Mouse (Mus musculus) heart, embryonic 15.5 days (tissue): Measurements from ENCODE around the gene Enc1. TPM values are rescaled to one million over a fixed set of nuclear protein-coding genes. Genes with fewer than 3 reads are reported as not detected.
"Not testable (repeated sequence)": the region's sequence is repeated elsewhere in the genome, so short reads cannot be mapped to it uniquely, and the experiment has no call there.

ENCODE experiments used
- ATAC-seq: fragments of 200-750 bp; cut with Nextera tagmentation; replicated peaks from 2 replicates; pipeline ENCODE4 v1.8.0; 2017; ENCODE audit warnings: low read depth, moderate TSS enrichment; ENCODE audit not compliant: insufficient number of reproducible peaks, insufficient read depth, low FRiP score
- H3K27ac ChIP-seq: fragments of 300-500 bp; sonication (generic); 2 replicates; pipeline ENCODE4 v1.5.1; 2015; ENCODE audit warnings: mild to moderate bottlenecking, inconsistent platforms
- H3K27me3 ChIP-seq: fragments of 300-500 bp; sonication (generic); 2 replicates; pipeline ENCODE4 v1.6.1; 2015; ENCODE audit warnings: inconsistent platforms
- H3K36me3 ChIP-seq: fragments of 300-500 bp; sonication (generic); 2 replicates; pipeline ENCODE4 v1.6.1; 2015; ENCODE audit warnings: mild to moderate bottlenecking, inconsistent platforms
- H3K4me1 ChIP-seq: fragments of 300-500 bp; sonication (generic); replicated peaks from 2 replicates; pipeline ENCODE4 v1.6.1; 2015; ENCODE audit warnings: inconsistent platforms
- H3K4me2 ChIP-seq: fragments of 300-500 bp; sonication (generic); 2 replicates; pipeline ENCODE4 v1.6.1; 2015; ENCODE audit warnings: inconsistent platforms, mild to moderate bottlenecking, moderate library complexity
- H3K4me3 ChIP-seq: fragments of 300-500 bp; sonication (generic); 2 replicates; pipeline ENCODE4 v1.5.1; 2015; ENCODE audit warnings: mild to moderate bottlenecking, inconsistent platforms
- H3K9ac ChIP-seq: fragments of 300-500 bp; sonication (generic); 2 replicates; pipeline ENCODE4 v1.6.1; 2015; ENCODE audit warnings: mild to moderate bottlenecking, inconsistent platforms
- H3K9me3 ChIP-seq: fragments of 300-500 bp; sonication (generic); replicated peaks from 2 replicates; pipeline ENCODE4 v1.6.1; 2016; ENCODE audit warnings: inconsistent platforms
- WGBS: fragments of 180-500 bp; shearing (Covaris S2); methylation state at CpG from one replicate; pipeline ENCODE4 v1.1.7; 2015; ENCODE audit warnings: mixed read lengths; 5-methylcytosine and 5-hydroxymethylcytosine counted together
- polyA plus RNA-seq: library from polyadenylated mRNA; unstranded; fragments of >200 nt; fragmentation: Nextera tagmentation; extraction: Ambion mirVana; gene quantifications from 2 replicates; pipeline ENCODE4 v1.2.1, GENCODE M21; 2015

The Enc1 gene
- polyA plus RNA-seq, 1 experiment from 2014 or later: 4.0 TPM

DNA sequence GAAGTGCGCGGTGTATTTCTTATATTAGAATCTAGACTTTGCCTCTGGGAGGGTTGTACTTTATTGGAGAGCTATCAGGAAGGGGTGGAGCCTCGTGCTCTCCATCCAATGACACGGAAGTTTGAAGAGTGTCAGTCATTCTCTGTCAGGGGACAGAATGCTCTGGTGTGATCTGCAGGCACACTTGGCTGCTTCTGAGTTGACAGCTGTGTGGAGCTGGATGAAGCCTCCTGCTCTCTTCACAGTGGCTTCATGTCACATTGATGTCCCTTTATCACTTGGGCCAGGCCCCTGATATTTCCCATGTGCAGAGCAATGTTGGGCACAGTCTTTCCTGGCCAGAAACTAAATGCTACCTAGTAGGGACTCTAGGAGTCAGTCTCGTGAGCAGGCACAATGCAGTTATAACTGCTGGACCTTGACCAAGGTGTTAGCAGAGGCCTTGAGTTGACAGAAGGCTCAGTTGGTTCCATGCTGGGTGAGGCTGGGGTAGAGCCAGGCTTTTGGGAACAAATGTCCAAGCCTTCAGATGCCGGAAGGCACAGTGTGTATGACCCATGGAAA, 12.6 kb downstream of the Enc1 start:
- H3K9me3 ChIP-seq: no peaks in the 10 kb centered on the region
- no peak overlapping the region for H3K4me3 ChIP-seq
- 63% methylated on average over 6 of the region's 6 CpGs for WGBS
- H3K36me3 ChIP-seq: peaks cover 7% of the 10 kb centered on the region; the same call in 1 of the 2 replicates
- H3K27me3 ChIP-seq: no peaks in the 10 kb centered on the region
- no peak overlapping the region for H3K4me2 ChIP-seq
- 0 out of 2 replicates have a peak, but pooled peaks have one; percentile 12 for ATAC-seq
- H3K9ac ChIP-seq: no peak overlapping the region
- H3K4me1 ChIP-seq: peaks cover 19% of the 10 kb centered on the region
- peak overlapping the region; percentile 28; the same call in 1 of the 2 replicates for H3K27ac ChIP-seq

DNA sequence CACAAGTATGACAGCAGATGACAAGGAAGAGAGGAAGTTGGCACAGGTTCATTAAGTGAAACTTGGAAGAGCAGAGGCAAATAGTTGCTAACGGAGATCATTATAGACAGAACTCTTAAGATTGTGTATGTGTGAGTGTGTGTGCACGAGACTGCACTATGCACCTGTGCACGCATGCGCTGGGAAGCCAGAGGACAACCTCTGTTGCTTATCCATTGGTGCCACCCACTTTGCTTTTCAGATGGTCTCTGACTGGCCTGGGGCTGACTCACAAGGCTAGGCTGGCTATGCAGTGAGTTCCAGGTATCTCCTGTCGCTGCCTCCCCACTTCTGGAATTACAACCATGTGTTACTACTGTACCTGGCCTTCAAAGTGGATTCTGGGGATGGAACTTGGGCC, 13.1 kb downstream of the Enc1 start:
- peaks cover 14% of the 10 kb centered on the region for H3K4me1 ChIP-seq
- no peak overlapping the region for H3K4me2 ChIP-seq
- peaks cover 7% of the 10 kb centered on the region; the same call in 1 of the 2 replicates for H3K36me3 ChIP-seq
- H3K9me3 ChIP-seq: no peaks in the 10 kb centered on the region
- no peak overlapping the region; the same call in 1 of the 2 replicates for H3K27ac ChIP-seq
- H3K27me3 ChIP-seq: no peaks in the 10 kb centered on the region
- H3K9ac ChIP-seq: no peak overlapping the region
- H3K4me3 ChIP-seq: no peak overlapping the region
- WGBS: 89% methylated on average over 5 of the region's 5 CpGs
- no peak for ATAC-seq

DNA sequence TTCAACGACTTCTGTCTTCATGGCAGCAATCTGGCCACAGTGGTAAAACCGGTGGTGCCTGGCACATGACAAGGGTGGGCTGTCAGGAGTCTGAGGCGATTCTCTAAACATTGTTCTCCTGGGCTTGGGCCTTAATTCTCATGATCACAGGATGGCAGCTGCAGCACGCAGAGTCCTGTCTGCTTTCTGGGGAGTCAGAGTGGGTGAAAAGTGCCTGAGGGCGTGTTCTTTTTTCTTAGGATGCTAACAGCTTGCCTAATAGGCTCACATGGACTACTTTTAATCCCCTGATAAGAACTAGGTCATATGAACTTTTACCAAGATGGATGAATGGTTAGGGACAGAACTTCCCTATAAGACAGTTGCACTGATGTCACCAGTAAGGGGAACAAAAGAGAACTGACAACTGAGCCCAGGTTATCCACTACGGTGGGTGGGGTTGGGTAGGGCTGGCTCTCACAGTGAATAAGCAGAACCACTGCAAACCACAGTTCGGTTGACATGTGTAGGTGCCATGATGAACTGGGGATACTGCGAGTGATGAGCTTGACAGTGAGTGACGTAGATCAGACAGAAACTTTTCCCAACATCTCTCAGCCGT, 13.8 kb downstream of the Enc1 start:
- H3K4me2 ChIP-seq: no peak overlapping the region
- no peak overlapping the region for H3K4me3 ChIP-seq
- no peaks in the 10 kb centered on the region for H3K9me3 ChIP-seq
- WGBS: 81% methylated on average over 10 of the region's 10 CpGs
- H3K27me3 ChIP-seq: no peaks in the 10 kb centered on the region
- H3K9ac ChIP-seq: no peak overlapping the region
- no peak overlapping the region for H3K27ac ChIP-seq
- no peak for ATAC-seq
- H3K4me1 ChIP-seq: peaks cover 7% of the 10 kb centered on the region; the same call in 1 of the 2 replicates
- H3K36me3 ChIP-seq: peaks cover 7% of the 10 kb centered on the region; the same call in 1 of the 2 replicates

DNA sequence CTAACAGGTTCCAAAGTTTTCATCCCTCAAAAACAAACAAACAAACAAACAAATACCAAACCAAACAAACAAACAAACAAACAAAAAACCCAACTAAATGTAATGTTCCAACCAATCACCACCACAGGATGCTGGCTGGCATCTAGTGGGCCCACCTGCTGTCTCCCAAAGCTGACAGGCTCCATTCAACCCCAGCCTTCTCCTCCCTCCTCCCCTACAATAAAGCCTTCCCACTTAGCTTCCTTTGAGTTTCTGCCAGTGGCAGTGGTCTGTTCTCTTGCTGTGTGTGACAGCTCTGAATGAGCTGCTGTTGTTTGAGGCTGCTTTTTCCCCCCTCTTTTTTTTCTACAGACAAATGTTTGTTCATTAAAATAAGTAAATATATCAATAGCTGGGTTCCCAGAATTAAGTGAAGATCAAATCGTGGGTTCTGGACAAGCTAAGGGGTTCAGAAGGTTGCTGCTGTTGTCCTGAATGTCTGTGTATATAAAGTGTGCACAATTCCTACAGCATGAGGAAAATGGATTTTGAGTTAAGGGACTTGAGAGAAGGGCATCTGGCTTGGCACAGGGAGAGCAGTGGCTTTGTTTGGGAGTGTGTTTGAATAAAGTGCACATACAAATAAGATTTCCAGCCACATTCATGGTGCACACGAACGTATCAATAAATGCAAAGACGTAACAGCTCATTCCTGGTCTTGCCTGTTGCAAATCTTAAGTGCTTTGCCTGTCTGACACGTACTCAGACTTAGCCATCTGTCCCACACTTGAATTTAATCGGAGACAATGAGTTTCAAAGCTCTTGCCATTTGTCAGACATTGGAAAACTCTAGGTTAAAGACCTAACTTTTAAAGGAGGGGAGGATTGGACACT, 15.3 kb downstream of the Enc1 start:
- Histone ChIP-seq H3K4me3 (no peak overlapping the region), H3K27ac (no peak overlapping the region), H3K9ac (no peak overlapping the region), H3K4me1 (0 out of 2 replicates have a peak, but pooled peaks cover 5% of the 10 kb centered on the region), H3K4me2 (no peak overlapping the region), H3K36me3 (no peaks in the 10 kb centered on the region), H3K27me3 (no peaks in the 10 kb centered on the region), H3K9me3 (no peaks in the 10 kb centered on the region)
- no peak for ATAC-seq
- WGBS: 53% methylated on average over 6 of the region's 6 CpGs

DNA sequence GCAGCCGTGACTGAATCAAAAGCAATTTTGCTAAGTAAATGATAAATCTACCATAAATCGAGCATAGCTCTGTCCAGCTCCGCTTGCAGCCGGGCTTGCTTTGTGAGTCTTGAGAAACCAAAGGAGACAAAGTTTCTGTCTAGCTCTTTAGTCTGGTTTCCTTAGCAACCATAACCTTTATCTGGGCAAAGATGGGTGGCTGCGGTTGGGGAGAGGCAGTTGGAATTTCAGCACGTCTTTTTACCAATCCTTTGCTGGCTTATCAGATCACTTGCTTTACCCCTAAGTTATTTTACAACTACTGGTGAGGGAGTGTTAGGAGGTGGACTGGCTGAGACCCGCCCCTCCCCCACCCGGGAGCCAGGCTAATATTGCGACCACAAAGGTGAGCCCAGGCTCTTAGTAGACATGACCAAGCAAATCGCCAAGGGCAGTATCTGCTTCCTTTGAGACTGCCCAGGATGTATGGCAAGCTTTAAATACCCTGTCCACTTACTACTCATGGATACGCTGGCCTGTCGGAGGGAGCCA, 16.0 kb downstream of the Enc1 start:
- H3K4me1 ChIP-seq: 0 out of 2 replicates have a peak, but pooled peaks cover 5% of the 10 kb centered on the region
- H3K27ac ChIP-seq: no peak overlapping the region
- 47% methylated on average over 12 of the region's 12 CpGs for WGBS
- no peaks in the 10 kb centered on the region for H3K36me3 ChIP-seq
- H3K4me3 ChIP-seq: no peak overlapping the region
- no peak for ATAC-seq
- H3K9ac ChIP-seq: no peak overlapping the region
- H3K4me2 ChIP-seq: no peak overlapping the region
- H3K9me3 ChIP-seq: no peaks in the 10 kb centered on the region
- H3K27me3 ChIP-seq: no peaks in the 10 kb centered on the region

DNA sequence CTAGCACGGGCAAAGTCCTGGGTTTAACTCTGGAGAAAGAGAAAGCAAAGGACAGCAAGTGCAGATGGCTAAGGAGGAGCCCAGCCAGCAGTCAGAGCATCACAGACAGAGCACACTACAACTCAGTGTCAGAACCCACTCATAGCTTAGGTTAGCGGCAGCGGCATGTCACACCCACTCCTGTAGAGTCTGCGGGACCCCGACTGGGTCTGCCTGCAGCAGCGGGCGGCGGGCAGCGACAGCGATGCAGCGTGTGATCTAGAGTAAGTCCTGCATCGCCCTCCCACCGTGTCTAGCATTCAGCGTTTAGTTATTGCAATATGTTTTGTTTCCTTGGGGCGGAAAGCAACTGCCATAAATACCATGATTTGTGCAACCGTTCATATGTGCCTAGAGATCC, 18.4 kb downstream of the Enc1 start:
- no peaks in the 10 kb centered on the region for H3K27me3 ChIP-seq
- H3K9me3 ChIP-seq: no peaks in the 10 kb centered on the region
- H3K9ac ChIP-seq: no peak overlapping the region
- H3K27ac ChIP-seq: no peak overlapping the region
- no peak overlapping the region for H3K4me3 ChIP-seq
- no peaks in the 10 kb centered on the region for H3K36me3 ChIP-seq
- no peaks in the 10 kb centered on the region for H3K4me1 ChIP-seq
- no peak for ATAC-seq
- 71% methylated on average over 16 of the region's 16 CpGs for WGBS
- peak overlapping the region; percentile 3; the same call in 1 of the 2 replicates for H3K4me2 ChIP-seq

DNA sequence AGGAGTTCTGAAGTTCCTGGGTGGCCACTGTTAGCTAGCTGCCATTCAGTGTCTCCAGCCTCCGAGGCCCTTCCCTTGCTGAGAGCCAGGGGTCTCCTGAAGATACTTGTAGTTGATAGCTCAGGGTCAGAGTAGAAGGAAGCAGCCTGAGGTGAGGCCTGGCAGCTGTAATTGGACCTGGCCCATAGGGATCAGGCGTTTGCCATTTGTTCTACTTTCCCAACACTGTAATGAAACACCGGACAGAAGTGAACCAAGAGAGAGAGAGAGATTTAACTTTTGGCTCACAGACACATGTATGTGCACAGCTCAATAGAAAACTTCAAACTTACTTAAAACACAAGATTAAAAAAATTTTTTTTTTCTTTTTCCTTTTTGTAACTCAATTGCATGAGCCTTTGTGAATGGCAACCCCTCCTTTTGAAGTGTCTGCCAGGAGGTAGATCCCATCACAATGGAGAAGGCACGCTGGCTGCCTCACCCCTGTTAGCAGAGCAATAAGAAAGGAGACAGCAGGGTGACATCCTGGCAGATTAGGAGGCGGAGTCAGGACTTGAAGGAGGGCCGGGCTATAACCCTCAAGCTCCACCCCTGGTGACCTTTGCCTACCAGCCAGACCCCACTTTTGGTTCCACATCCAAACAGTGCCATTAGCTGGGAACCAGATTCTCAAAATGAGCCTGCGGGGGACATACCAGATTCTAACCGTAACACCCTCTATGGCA, 19.7 kb downstream of the Enc1 start:
- WGBS: 63% methylated on average over 8 of the region's 8 CpGs
- ATAC-seq: no peak
- Histone ChIP-seq H3K4me3 (no peak overlapping the region), H3K27ac (no peak overlapping the region), H3K9ac (no peak overlapping the region), H3K9me3 (no peaks in the 10 kb centered on the region), H3K4me2 (no peak overlapping the region), H3K36me3 (no peaks in the 10 kb centered on the region), H3K4me1 (no peaks in the 10 kb centered on the region), H3K27me3 (no peaks in the 10 kb centered on the region)

DNA sequence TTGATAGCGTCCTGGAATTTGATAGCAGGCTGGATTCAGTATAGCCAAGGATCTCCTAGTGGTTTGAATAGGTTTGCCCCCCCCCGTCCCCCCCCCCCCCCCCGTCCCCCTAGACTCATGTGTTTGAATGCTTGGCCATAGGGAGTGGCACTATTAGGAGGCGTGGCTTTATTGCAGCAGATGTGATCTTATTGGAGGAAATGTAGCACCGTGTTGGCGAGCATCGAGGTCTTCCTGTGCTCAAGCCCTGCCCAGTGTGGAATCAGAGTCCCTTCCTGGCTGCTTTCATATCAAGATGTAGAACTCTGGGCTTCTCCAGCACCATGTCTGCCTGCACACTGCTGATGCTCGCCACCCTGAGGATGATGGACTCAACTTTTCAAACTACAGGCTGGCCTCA, 20.6 kb downstream of the Enc1 start:
- no peak; the same call in 1 of the 2 replicates for ATAC-seq
- H3K4me1 ChIP-seq: no peaks in the 10 kb centered on the region
- H3K4me2 ChIP-seq: no peak overlapping the region
- H3K36me3 ChIP-seq: no peaks in the 10 kb centered on the region
- no peak overlapping the region for H3K9ac ChIP-seq
- no peaks in the 10 kb centered on the region for H3K9me3 ChIP-seq
- 47% methylated on average over 8 of the region's 8 CpGs for WGBS
- no peaks in the 10 kb centered on the region for H3K27me3 ChIP-seq
- no peak overlapping the region for H3K4me3 ChIP-seq
- H3K27ac ChIP-seq: no peak overlapping the region

DNA sequence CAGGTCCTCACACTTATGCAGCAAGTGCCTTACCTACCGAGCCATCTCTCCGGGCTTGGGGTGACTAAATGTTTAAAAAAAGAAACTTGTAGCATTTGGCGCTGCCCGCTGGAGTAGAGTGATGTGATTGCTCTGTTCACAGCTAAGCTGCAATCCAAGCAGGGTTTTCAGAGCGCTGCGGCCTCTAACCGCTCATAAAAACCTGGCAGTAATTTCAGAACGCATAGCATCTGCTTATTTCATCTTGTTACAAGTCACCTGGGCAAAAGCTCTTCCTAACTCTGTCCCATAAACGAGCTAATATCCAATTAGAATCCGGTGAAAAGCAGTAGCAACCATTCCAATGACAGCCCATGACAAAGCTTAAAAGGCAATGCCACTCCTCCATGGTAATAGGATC, 21.8 kb downstream of the Enc1 start:
- WGBS: 76% methylated on average over 10 of the region's 10 CpGs
- Histone ChIP-seq H3K4me2 (no peak overlapping the region), H3K27ac (no peak overlapping the region), H3K9ac (no peak overlapping the region), H3K9me3 (no peaks in the 10 kb centered on the region), H3K36me3 (no peaks in the 10 kb centered on the region), H3K27me3 (no peaks in the 10 kb centered on the region), H3K4me3 (no peak overlapping the region), H3K4me1 (no peaks in the 10 kb centered on the region)
- ATAC-seq: no peak

DNA sequence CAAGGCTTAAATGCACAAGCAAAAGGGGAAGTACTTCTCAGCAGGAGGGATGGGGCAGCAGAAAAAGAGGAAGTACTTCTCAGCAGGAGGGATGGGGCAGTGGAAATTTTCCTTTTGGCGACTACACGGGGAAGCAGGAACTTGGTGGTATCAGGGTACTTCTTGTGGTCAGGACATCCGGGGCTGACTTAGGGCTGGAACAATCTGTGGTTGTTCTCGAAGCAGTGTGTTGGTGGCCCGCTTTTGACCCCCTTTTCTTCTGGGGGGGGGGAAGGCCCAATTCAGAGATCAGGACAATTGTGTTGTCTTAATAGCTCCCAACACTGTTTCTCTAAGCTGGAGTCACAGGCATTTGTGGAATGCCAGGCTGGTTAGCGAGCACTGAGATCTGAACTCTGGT, 24.6 kb downstream of the Enc1 start:
- not testable (repeated sequence) for H3K27me3 ChIP-seq, ATAC-seq, H3K4me3 ChIP-seq, H3K9ac ChIP-seq, H3K4me1 ChIP-seq, H3K27ac ChIP-seq, H3K4me2 ChIP-seq, H3K36me3 ChIP-seq, H3K9me3 ChIP-seq
- WGBS: 89% methylated on average over 6 of the region's 6 CpGs

DNA sequence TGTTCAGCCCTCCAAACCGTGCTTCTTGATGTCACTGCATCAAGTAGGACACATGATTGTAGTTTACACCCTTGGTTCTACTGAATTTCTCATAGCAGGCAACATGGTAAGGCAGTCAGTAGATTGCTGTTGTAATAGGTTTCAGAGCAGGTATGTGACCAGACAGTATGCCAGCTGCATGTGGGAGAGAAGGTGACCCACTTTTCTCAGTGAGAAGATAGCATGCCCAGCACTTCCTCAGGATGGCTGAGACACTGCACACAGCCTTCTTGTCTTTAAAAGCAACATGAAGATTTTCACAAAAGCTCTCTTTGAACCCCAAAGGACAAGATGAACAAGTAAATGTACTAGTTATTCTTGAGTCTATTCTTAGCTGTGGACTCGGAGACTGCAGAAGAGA, 29.8 kb downstream of the Enc1 start:
- 58% methylated on average over 2 of the region's 2 CpGs for WGBS

More for the DNA sequence above, 29.8 kb downstream of the Enc1 start:
- H3K9ac ChIP-seq: no peak overlapping the region
- 0 out of 2 replicates have a peak, but pooled peaks cover 4% of the 10 kb centered on the region for H3K9me3 ChIP-seq
- no peak overlapping the region for H3K4me2 ChIP-seq
- H3K27ac ChIP-seq: no peak overlapping the region
- no peak overlapping the region for H3K4me3 ChIP-seq
- no peaks in the 10 kb centered on the region for H3K4me1 ChIP-seq
- H3K36me3 ChIP-seq: no peaks in the 10 kb centered on the region
- ATAC-seq: no peak
- no peaks in the 10 kb centered on the region for H3K27me3 ChIP-seq
